Mouse (Mus musculus) thymus, adult 2 months (tissue): ENCODE results near the gene Cdk9. TPM values are rescaled to one million over a fixed set of nuclear protein-coding genes. Genes with fewer than 3 reads are reported as not detected.

Source experiments
- DNase-seq: peaks from one replicate; pipeline ENCODE4 v3.0.0; 2021
- H3K27ac ChIP-seq: fragments of 200-500 bp; 2 replicates; pipeline ENCODE4 v1.5.1; 2012; ENCODE audit warnings: low read length, control low read depth; ENCODE audit not compliant: control insufficient read depth, insufficient read depth
- H3K27me3 ChIP-seq: fragments of 200-500 bp; 2 replicates; pipeline ENCODE4 v1.6.1; 2012; ENCODE audit warnings: mild to moderate bottlenecking, low read length, moderate library complexity, mixed read lengths; ENCODE audit not compliant: control insufficient read depth, insufficient read depth
- H3K36me3 ChIP-seq: fragments of 200-500 bp; 2 replicates; pipeline ENCODE4 v1.6.1; 2012; ENCODE audit warnings: mild to moderate bottlenecking, low read length, moderate library complexity; ENCODE audit not compliant: control insufficient read depth, insufficient read depth
- H3K4me1 ChIP-seq: fragments of 200-500 bp; replicated peaks from 2 replicates; pipeline ENCODE4 v1.6.1; 2012; ENCODE audit warnings: low read length; ENCODE audit not compliant: control insufficient read depth, insufficient read depth
- H3K4me3 ChIP-seq: fragments of 200-500 bp; 2 replicates; pipeline ENCODE4 v1.5.1; 2012; ENCODE audit warnings: mild to moderate bottlenecking, low read length, control low read depth, moderate library complexity; ENCODE audit not compliant: control insufficient read depth, insufficient read depth
- CTCF ChIP-seq: fragments of 200-500 bp; IDR thresholded peaks from 2 replicates; pipeline ENCODE4 v1.5.1; 2012; ENCODE audit warnings: mild to moderate bottlenecking, control low read depth, low read length, moderate library complexity, borderline replicate concordance; ENCODE audit not compliant: control insufficient read depth, poor library complexity, insufficient read depth; ENCODE audit errors: extremely low read depth
- POLR2A ChIP-seq: fragments of 200-500 bp; IDR thresholded peaks from 2 replicates; pipeline ENCODE4 v1.6.1; 2012; ENCODE audit warnings: mild to moderate bottlenecking, low read length, control low read depth, moderate library complexity; ENCODE audit not compliant: control insufficient read depth, poor library complexity, insufficient read depth; ENCODE audit errors: extremely low read depth
- WGBS: fragments of 180-500 bp; shearing (Covaris S2); methylation state at CpG from one replicate; pipeline ENCODE4 v1.1.7; 2018; 5-methylcytosine and 5-hydroxymethylcytosine counted together
- polyA plus RNA-seq: library from polyadenylated mRNA; depleted of rRNA; stranded (reverse); fragments of >200 nt; gene quantifications from 2 replicates; pipeline ENCODE4 v1.2.3, GENCODE M21; 2012

The Cdk9 gene
- polyA plus RNA-seq, 1 experiment, result 239 TPM

- 92% methylated on average over 18 of the region's 18 CpGs for WGBS
Observed at GRCm38 (mm10) chr2:32742173-32742531, 29.3 kb upstream of the Cdk9 start.

GRCm38 (mm10) chr2:32741273-32742172 lies 28.6 kb upstream of the Cdk9 start:
- Histone ChIP-seq H3K36me3 (peaks cover 27% of the 10 kb centered on the region), H3K27me3 (no peaks in the 10 kb centered on the region), H3K4me1 (no peaks in the 10 kb centered on the region), H3K27ac (no peak overlapping the region), H3K4me3 (no peak overlapping the region)
- 91% methylated on average over 58 of the region's 58 CpGs for WGBS
- no peak for TF ChIP-seq POLR2A
- TF ChIP-seq CTCF, result no peak
- no peak for DNase-seq

More at GRCm38 (mm10) chr2:32742173-32742531, 29.3 kb upstream of the Cdk9 start:
- no peak overlapping the region for H3K4me3 ChIP-seq
- no peak for DNase-seq
- H3K27ac ChIP-seq, result no peak overlapping the region
- peaks cover 33% of the 10 kb centered on the region for H3K36me3 ChIP-seq
- TF ChIP-seq CTCF (no peak), POLR2A (no peak)
- H3K4me1 ChIP-seq, result no peaks in the 10 kb centered on the region
- H3K27me3 ChIP-seq, result no peaks in the 10 kb centered on the region

GRCm38 (mm10) chr2:32740916-32741272 lies 28.0 kb upstream of the Cdk9 start, which contains the start of gene 6330409D20Rik:
TSS of gene 6330409D20Rik (minus strand) at chr2:32741016.
- Histone ChIP-seq H3K4me3 (no peak within 1 kb of the TSS), H3K27me3 (no peaks in the 10 kb centered on the region), H3K27ac (no peak within 1 kb of the TSS), H3K36me3 (peaks cover 21% of the 10 kb centered on the region), H3K4me1 (no peaks in the 10 kb centered on the region)
- DNase-seq, result no peak
- no peak for TF ChIP-seq CTCF
- TF ChIP-seq POLR2A, result no peak
- 88% methylated on average over 11 of the region's 11 CpGs for WGBS

- WGBS, result 95% methylated on average over 4 of the region's 4 CpGs
- Histone ChIP-seq H3K4me3 (no peak overlapping the region), H3K27ac (no peak overlapping the region), H3K36me3 (peaks cover 9% of the 10 kb centered on the region), H3K4me1 (no peaks in the 10 kb centered on the region), H3K27me3 (no peaks in the 10 kb centered on the region)
- TF ChIP-seq POLR2A (no peak), CTCF (no peak)
- no peak for DNase-seq
Observed at GRCm38 (mm10) chr2:32739311-32739710, 26.4 kb upstream of the Cdk9 start.

GRCm38 (mm10) chr2:32737008-32737407 lies 24.1 kb upstream of the Cdk9 start:
- WGBS, result 86% methylated on average over 6 of the region's 6 CpGs
- Histone ChIP-seq H3K27ac (no peak overlapping the region), H3K4me3 (no peak overlapping the region), H3K27me3 (no peaks in the 10 kb centered on the region), H3K36me3 (peaks cover 9% of the 10 kb centered on the region), H3K4me1 (no peaks in the 10 kb centered on the region)
- DNase-seq, result no peak
- no peak for TF ChIP-seq CTCF
- TF ChIP-seq POLR2A, result no peak

GRCm38 (mm10) chr2:32736306-32736829 lies 23.5 kb upstream of the Cdk9 start:
- H3K36me3 ChIP-seq, result peaks cover 9% of the 10 kb centered on the region
- DNase-seq, result no peak
- no peaks in the 10 kb centered on the region for H3K4me1 ChIP-seq
- no peaks in the 10 kb centered on the region for H3K27me3 ChIP-seq
- WGBS, result 73% methylated on average over 3 of the region's 3 CpGs
- no peak overlapping the region for H3K4me3 ChIP-seq
- H3K27ac ChIP-seq, result no peak overlapping the region
- TF ChIP-seq CTCF (no peak), POLR2A (no peak)
